Comparison of ENCODE assay signal across 8 mouse cellular contexts in genomic region chr15:62127602-62128158, GRCm38 (mm10).
A peak's percentile ranks its signal among the peaks of the same experiment; 100 is the strongest.
DNase-seq lines count a peak whose midpoint lies in the region; ATAC-seq and TF ChIP-seq lines count a peak whose summit lies in the region.

No protein-coding gene starts in this region.

- no peak overlapping the region for H3K4me3 ChIP-seq in neural tube, embryonic 11.5 days (ENCODE audit: low read depth, low read length)
- H3K4me3 ChIP-seq in forebrain, embryonic 12.5 days (replicated peaks) = no peak overlapping the region
- no peak overlapping the region for H3K4me3 ChIP-seq in midbrain, postnatal 0 days (ENCODE audit: low read depth, low read length)

- H3K9ac ChIP-seq in neural tube, embryonic 11.5 days (ENCODE audit: low read length) = no peak overlapping the region
- no peak overlapping the region for H3K9ac ChIP-seq in forebrain, embryonic 12.5 days
- no peak overlapping the region for H3K9ac ChIP-seq in midbrain, postnatal 0 days (replicated peaks; ENCODE audit: low read length, poor library complexity, severe bottlenecking)

- H3K9me3 ChIP-seq in neural tube, embryonic 11.5 days (ENCODE audit: control insufficient read depth, low read length) = no peaks in the 10 kb centered on the region
- H3K9me3 ChIP-seq in forebrain, embryonic 12.5 days = no peaks in the 10 kb centered on the region
- no peaks in the 10 kb centered on the region for H3K9me3 ChIP-seq in midbrain, postnatal 0 days (ENCODE audit: low read length)

- H3K4me2 ChIP-seq in neural tube, embryonic 11.5 days (ENCODE audit: low read depth) = no peak overlapping the region
- no peak overlapping the region; the same call in 1 of the 2 replicates for H3K4me2 ChIP-seq in forebrain, embryonic 12.5 days
- H3K4me2 ChIP-seq in midbrain, postnatal 0 days (ENCODE audit: low read depth, low read length, poor library complexity, severe bottlenecking) = no peak overlapping the region

- no peak for TF ChIP-seq CTCF in midbrain, postnatal 0 days (IDR thresholded peaks at IDR 0.05)

- WGBS in neural tube, embryonic 11.5 days = 45% methylated on average over 11 of the region's 11 CpGs
- 15% methylated on average over 11 of the region's 11 CpGs for WGBS in forebrain, embryonic 12.5 days
- WGBS in midbrain, postnatal 0 days = 29% methylated on average over 11 of the region's 11 CpGs

- H3K27me3 ChIP-seq in neural tube, embryonic 11.5 days (ENCODE audit: control insufficient read depth, insufficient read depth, low read length) = no peaks in the 10 kb centered on the region
- no peaks in the 10 kb centered on the region; the same call in none of the 2 replicates for H3K27me3 ChIP-seq in forebrain, embryonic 12.5 days
- no peaks in the 10 kb centered on the region for H3K27me3 ChIP-seq in midbrain, postnatal 0 days (ENCODE audit: insufficient read depth, low read length)

- H3K36me3 ChIP-seq in neural tube, embryonic 11.5 days (ENCODE audit: control insufficient read depth, insufficient read depth, low read length) = no peaks in the 10 kb centered on the region
- no peaks in the 10 kb centered on the region for H3K36me3 ChIP-seq in forebrain, embryonic 12.5 days (replicated peaks)
- no peaks in the 10 kb centered on the region for H3K36me3 ChIP-seq in midbrain, postnatal 0 days (ENCODE audit: insufficient read depth, low read length)

- DNase-seq in neural tube, embryonic 11.5 days (ENCODE audit: low spot score) = peak; percentile 30
- DNase-seq in neural tube, embryonic 10.5 days (ENCODE audit: extremely low spot score, low spot score) = no peak
- DNase-seq in kidney, postnatal 10 days = peak; percentile 31
- peak; percentile 53 for DNase-seq in midbrain, postnatal 0 days (ENCODE audit: low spot score)
- no peak for DNase-seq in adrenal gland, postnatal 4 days (ENCODE audit: low spot score in 2 of 2)
- DNase-seq in ovary, postnatal 10 days (ENCODE audit: low spot score) = no peak
- DNase-seq in cerebellum, adult 9-11 months = no peak

- no peak for ATAC-seq in neural tube, embryonic 11.5 days (ENCODE audit: insufficient read depth, low FRiP score, low TSS enrichment)
- ATAC-seq in forebrain, embryonic 12.5 days (ENCODE audit: low FRiP score) = peak; percentile 36; the same call in 1 of the 2 replicates
- 0 out of 2 replicates have a peak, but pooled peaks have one; percentile 8 for ATAC-seq in midbrain, postnatal 0 days (ENCODE audit: low FRiP score)

- H3K4me1 ChIP-seq in neural tube, embryonic 11.5 days (ENCODE audit: control insufficient read depth, insufficient read depth, low read length) = peaks cover 3% of the 10 kb centered on the region; the same call in 1 of the 2 replicates
- peaks cover 10% of the 10 kb centered on the region for H3K4me1 ChIP-seq in forebrain, embryonic 12.5 days
- no peaks in the 10 kb centered on the region for H3K4me1 ChIP-seq in midbrain, postnatal 0 days (ENCODE audit: insufficient read depth, low read length)

- no peak overlapping the region for H3K27ac ChIP-seq in neural tube, embryonic 11.5 days (ENCODE audit: low read depth, low read length)
- H3K27ac ChIP-seq in forebrain, embryonic 12.5 days = no peak overlapping the region
- H3K27ac ChIP-seq in midbrain, postnatal 0 days (ENCODE audit: low read depth, low read length) = no peak overlapping the region

Comparison
In these comparisons a context has a peak if more than half of its experiments do, and no peak if none do; other contexts are left out.
1. DNase-seq: peak in neural tube, embryonic 11.5 days (single experiment), kidney, postnatal 10 days (single experiment) and midbrain, postnatal 0 days (single experiment); none in neural tube, embryonic 10.5 days (single experiment), adrenal gland, postnatal 4 days (0 of 2), ovary, postnatal 10 days (single experiment) and cerebellum, adult 9-11 months (single experiment).